Mouse (Mus musculus): ENCODE data around the gene Tdp1. TPM values are rescaled to one million over a fixed set of nuclear protein-coding genes. Genes with fewer than 3 reads are reported as not detected.
A peak's percentile ranks its signal among the peaks of the same experiment; 100 is the strongest.
"Not testable (repeated sequence)": the region's sequence is repeated elsewhere in the genome, so short reads cannot be mapped to it uniquely, and the experiment has no call there.

The Tdp1 gene
- total RNA-seq, 2 experiments from 2014 or later = 25.8 to 31.7 TPM

GRCm38 (mm10) chr12:99952928-99953327, 68.6 kb downstream of the Tdp1 start:
- peak in 1 of 2 experiments; percentile 80 for DNase-seq (ENCODE audit: low spot score in 2 of 2)

- DNase-seq (ENCODE audit: low spot score in 2 of 2) = no peak
Observed at GRCm38 (mm10) chr12:99956411-99956810, 72.1 kb downstream of the Tdp1 start.

- DNase-seq (ENCODE audit: low spot score in 2 of 2) = peak in 1 of 2 experiments; percentile 60
Observed at GRCm38 (mm10) chr12:99958068-99959060, 74.0 kb downstream of the Tdp1 start.

- DNase-seq (ENCODE audit: low spot score in 2 of 2) = no peak
Observed at GRCm38 (mm10) chr12:99959291-99959690, 75.0 kb downstream of the Tdp1 start.

GRCm38 (mm10) chr12:99959930-99960329, 75.6 kb downstream of the Tdp1 start:
- no peak for DNase-seq (ENCODE audit: low spot score in 2 of 2)

- no peak for DNase-seq (ENCODE audit: low spot score in 2 of 2)
Observed at GRCm38 (mm10) chr12:99960675-99961074, 76.4 kb downstream of the Tdp1 start.

- DNase-seq (ENCODE audit: low spot score in 2 of 2) = peak; percentile 52 to 83
Observed at GRCm38 (mm10) chr12:99964301-99965202, 80.2 kb downstream of the Tdp1 start, which contains the start of gene Kcnk13. Gene Kcnk13, plus strand, starts transcription at chr12:99964499.

- peak; percentile 19 to 24 for DNase-seq (ENCODE audit: low spot score in 2 of 2)
Observed at GRCm38 (mm10) chr12:99965203-99966115, 81.1 kb downstream of the Tdp1 start.

GRCm38 (mm10) chr12:99966116-99966770, 81.9 kb downstream of the Tdp1 start:
- DNase-seq (ENCODE audit: low spot score in 2 of 2) = peak in 1 of 2 experiments; percentile 13

GRCm38 (mm10) chr12:99966881-99967363, 82.6 kb downstream of the Tdp1 start:
- DNase-seq (ENCODE audit: low spot score in 2 of 2) = no peak

GRCm38 (mm10) chr12:99969906-99970305, 85.6 kb downstream of the Tdp1 start:
- DNase-seq (ENCODE audit: low spot score in 2 of 2) = no peak

- DNase-seq (ENCODE audit: low spot score in 2 of 2) = not testable (repeated sequence)
Observed at GRCm38 (mm10) chr12:99971205-99971894, 87.0 kb downstream of the Tdp1 start.

GRCm38 (mm10) chr12:99972825-99973224, 88.5 kb downstream of the Tdp1 start:
- no peak for DNase-seq (ENCODE audit: low spot score in 2 of 2)

- no peak for DNase-seq (ENCODE audit: low spot score in 2 of 2)
Observed at GRCm38 (mm10) chr12:99973659-99974058, 89.3 kb downstream of the Tdp1 start.

GRCm38 (mm10) chr12:99979541-99979940, 95.2 kb downstream of the Tdp1 start:
- DNase-seq (ENCODE audit: low spot score in 2 of 2) = no peak

GRCm38 (mm10) chr12:99986797-99987196, 102.5 kb downstream of the Tdp1 start:
- DNase-seq (ENCODE audit: low spot score in 2 of 2) = no peak

GRCm38 (mm10) chr12:99988144-99988543, 103.8 kb downstream of the Tdp1 start:
- no peak for DNase-seq (ENCODE audit: low spot score in 2 of 2)

GRCm38 (mm10) chr12:99992362-99992862, 108.1 kb downstream of the Tdp1 start:
- DNase-seq (ENCODE audit: low spot score in 2 of 2) = no peak
